Mouse (Mus musculus): ENCODE results near the gene Ankrd65. TPM values are rescaled to one million over a fixed set of nuclear protein-coding genes. Genes with fewer than 3 reads are reported as not detected.
"Not testable (repeated sequence)": the region's sequence is repeated elsewhere in the genome, so short reads cannot be mapped to it uniquely, and the experiment has no call there.

Gene Ankrd65
- polyA plus RNA-seq (2015; fragmentation: Nextera tagmentation; extraction: Ambion mirVana): not detected in 2 replicates

DNA sequence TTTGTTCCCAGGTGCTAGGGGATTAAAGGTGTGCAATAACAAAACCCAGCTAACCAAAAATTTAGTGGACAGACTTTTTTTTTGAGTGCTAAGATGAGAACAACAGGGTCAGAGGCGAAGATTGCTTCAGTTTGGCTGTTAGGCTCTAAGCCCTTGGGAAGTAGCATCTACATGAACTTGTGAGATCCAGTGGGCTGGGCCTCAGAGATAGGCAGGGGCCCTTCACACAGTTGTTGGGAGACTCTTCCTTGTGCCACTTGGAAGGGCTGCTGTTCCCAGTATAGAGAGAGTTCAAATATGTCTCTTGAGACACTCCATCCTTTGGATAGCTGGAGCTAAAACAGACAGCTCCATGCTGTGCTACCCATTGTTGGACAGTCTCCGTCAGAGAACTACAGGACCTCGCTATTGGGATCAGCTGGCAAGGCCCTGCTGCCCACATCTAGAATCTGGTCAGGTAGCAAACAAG is at the start of gene Ankrd65:
Gene Ankrd65, plus strand, starts transcription at position 419 of the 469 bp plus-strand sequence.
- Histone ChIP-seq H3K27ac (ENCODE audit: low read depth, low read length) (no peak within 1 kb of the TSS), H3K4me2 (replicated peaks; ENCODE audit: low read depth) (no peak within 1 kb of the TSS)
- WGBS: 87% methylated on average over 3 of the region's 3 CpGs

DNA sequence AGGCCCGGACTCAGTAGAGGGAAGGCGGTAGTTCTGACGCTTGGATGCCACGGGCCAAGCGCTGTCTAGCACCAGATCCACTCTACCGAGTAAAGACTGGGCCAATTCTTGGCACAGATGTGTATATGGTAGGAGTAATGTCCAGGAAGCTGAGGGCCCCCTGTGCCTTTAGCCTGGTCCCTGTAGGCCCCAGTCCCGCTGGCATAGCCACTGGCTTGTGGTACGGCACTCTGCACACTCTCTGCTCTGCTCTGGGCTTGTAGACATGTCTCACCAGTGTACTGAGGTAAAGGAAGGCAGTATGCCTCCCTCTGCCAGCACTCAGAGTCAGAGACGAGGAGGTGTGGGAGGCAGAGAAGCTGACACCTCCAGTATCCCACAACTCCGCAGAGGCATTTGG is 49.6 kb upstream of the Ankrd65 start:
- not testable (repeated sequence) for H3K27me3 ChIP-seq (replicated peaks; ENCODE audit: control insufficient read depth, insufficient read depth, low read length); H3K4me2 ChIP-seq (replicated peaks; ENCODE audit: low read depth); H3K4me1 ChIP-seq (replicated peaks; ENCODE audit: control insufficient read depth, insufficient read depth, low read length); H3K4me3 ChIP-seq (ENCODE audit: low read depth, low read length); H3K9me3 ChIP-seq (ENCODE audit: control insufficient read depth); H3K27ac ChIP-seq (ENCODE audit: low read depth, low read length); ATAC-seq; H3K9ac ChIP-seq (ENCODE audit: low read depth, low read length)
- 88% methylated on average over 10 of the region's 10 CpGs for WGBS
- peaks cover 54% of the 10 kb centered on the region for H3K36me3 ChIP-seq (ENCODE audit: control insufficient read depth, insufficient read depth)

More for the DNA sequence above, at the start of gene Ankrd65:
- no peak within 1 kb of the TSS for H3K9ac ChIP-seq (ENCODE audit: low read depth, low read length)
- no peak for ATAC-seq
- no peaks in the 10 kb centered on the region for H3K36me3 ChIP-seq (ENCODE audit: control insufficient read depth, insufficient read depth)
- H3K4me3 ChIP-seq (ENCODE audit: low read depth, low read length): no peak within 1 kb of the TSS
- no peaks in the 10 kb centered on the region for H3K27me3 ChIP-seq (replicated peaks; ENCODE audit: control insufficient read depth, insufficient read depth, low read length)
- H3K4me1 ChIP-seq (replicated peaks; ENCODE audit: control insufficient read depth, insufficient read depth, low read length): peaks cover 3% of the 10 kb centered on the region
- no peak for TF ChIP-seq CTCF (IDR thresholded peaks at IDR 0.05; ENCODE audit: low read depth)
- no peaks in the 10 kb centered on the region for H3K9me3 ChIP-seq (ENCODE audit: control insufficient read depth)

GRCm38 (mm10) chr4:155742684-155743083 is 47.6 kb upstream of the Ankrd65 start:
- H3K9ac ChIP-seq (ENCODE audit: low read depth, low read length): no peak overlapping the region
- H3K27ac ChIP-seq (ENCODE audit: low read depth, low read length): no peak overlapping the region
- peaks cover 72% of the 10 kb centered on the region for H3K36me3 ChIP-seq (ENCODE audit: control insufficient read depth, insufficient read depth)
- H3K27me3 ChIP-seq (replicated peaks; ENCODE audit: control insufficient read depth, insufficient read depth, low read length): no peaks in the 10 kb centered on the region
- no peak overlapping the region for H3K4me2 ChIP-seq (replicated peaks; ENCODE audit: low read depth)
- WGBS: 86% methylated on average over 5 of the region's 5 CpGs
- TF ChIP-seq CTCF (IDR thresholded peaks at IDR 0.05; ENCODE audit: low read depth): no peak
- ATAC-seq: no peak
- H3K9me3 ChIP-seq (ENCODE audit: control insufficient read depth): no peaks in the 10 kb centered on the region
- H3K4me3 ChIP-seq (ENCODE audit: low read depth, low read length): no peak overlapping the region
- H3K4me1 ChIP-seq (replicated peaks; ENCODE audit: control insufficient read depth, insufficient read depth, low read length): no peaks in the 10 kb centered on the region

- Histone ChIP-seq H3K4me2 (replicated peaks; ENCODE audit: low read depth) (no peak overlapping the region), H3K9ac (ENCODE audit: low read depth, low read length) (no peak overlapping the region), H3K9me3 (ENCODE audit: control insufficient read depth) (no peaks in the 10 kb centered on the region), H3K27ac (ENCODE audit: low read depth, low read length) (no peak overlapping the region), H3K27me3 (replicated peaks; ENCODE audit: control insufficient read depth, insufficient read depth, low read length) (no peaks in the 10 kb centered on the region), H3K4me1 (replicated peaks; ENCODE audit: control insufficient read depth, insufficient read depth, low read length) (no peaks in the 10 kb centered on the region), H3K4me3 (ENCODE audit: low read depth, low read length) (no peak overlapping the region), H3K36me3 (ENCODE audit: control insufficient read depth, insufficient read depth) (peaks cover 87% of the 10 kb centered on the region)
- 90% methylated on average over 8 of the region's 8 CpGs for WGBS
- TF ChIP-seq CTCF (IDR thresholded peaks at IDR 0.05; ENCODE audit: low read depth): no peak
- no peak for ATAC-seq
Measured at GRCm38 (mm10) chr4:155744474-155744873, 45.8 kb upstream of the Ankrd65 start.

DNA sequence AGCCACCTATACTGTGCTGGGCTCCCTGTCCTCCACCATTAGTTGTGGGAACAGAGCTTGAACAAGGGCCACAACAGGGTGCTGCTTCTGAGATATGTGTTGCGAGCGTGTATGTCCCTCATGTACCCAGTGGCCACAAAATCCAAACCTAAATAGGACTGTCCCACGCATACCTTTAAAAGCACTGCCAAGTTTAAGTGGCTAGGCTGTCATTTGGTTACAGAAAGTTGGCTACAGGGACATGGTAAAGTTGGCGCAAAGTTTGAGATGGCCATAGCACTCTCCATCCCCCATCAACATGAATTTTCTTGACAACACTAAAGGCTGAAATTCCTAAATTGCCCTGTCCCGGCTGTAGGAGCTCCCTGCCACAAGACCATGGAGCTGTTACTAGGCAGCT is 45.1 kb upstream of the Ankrd65 start:
- no peak overlapping the region for H3K9ac ChIP-seq (ENCODE audit: low read depth, low read length)
- no peak overlapping the region for H3K27ac ChIP-seq (ENCODE audit: low read depth, low read length)
- ATAC-seq: no peak
- 90% methylated on average over 5 of the region's 5 CpGs for WGBS
- H3K36me3 ChIP-seq (ENCODE audit: control insufficient read depth, insufficient read depth): peaks cover 89% of the 10 kb centered on the region
- no peak overlapping the region for H3K4me2 ChIP-seq (replicated peaks; ENCODE audit: low read depth)
- H3K4me3 ChIP-seq (ENCODE audit: low read depth, low read length): no peak overlapping the region
- no peaks in the 10 kb centered on the region for H3K27me3 ChIP-seq (replicated peaks; ENCODE audit: control insufficient read depth, insufficient read depth, low read length)
- no peaks in the 10 kb centered on the region for H3K4me1 ChIP-seq (replicated peaks; ENCODE audit: control insufficient read depth, insufficient read depth, low read length)
- no peaks in the 10 kb centered on the region for H3K9me3 ChIP-seq (ENCODE audit: control insufficient read depth)
- no peak for TF ChIP-seq CTCF (IDR thresholded peaks at IDR 0.05; ENCODE audit: low read depth)

DNA sequence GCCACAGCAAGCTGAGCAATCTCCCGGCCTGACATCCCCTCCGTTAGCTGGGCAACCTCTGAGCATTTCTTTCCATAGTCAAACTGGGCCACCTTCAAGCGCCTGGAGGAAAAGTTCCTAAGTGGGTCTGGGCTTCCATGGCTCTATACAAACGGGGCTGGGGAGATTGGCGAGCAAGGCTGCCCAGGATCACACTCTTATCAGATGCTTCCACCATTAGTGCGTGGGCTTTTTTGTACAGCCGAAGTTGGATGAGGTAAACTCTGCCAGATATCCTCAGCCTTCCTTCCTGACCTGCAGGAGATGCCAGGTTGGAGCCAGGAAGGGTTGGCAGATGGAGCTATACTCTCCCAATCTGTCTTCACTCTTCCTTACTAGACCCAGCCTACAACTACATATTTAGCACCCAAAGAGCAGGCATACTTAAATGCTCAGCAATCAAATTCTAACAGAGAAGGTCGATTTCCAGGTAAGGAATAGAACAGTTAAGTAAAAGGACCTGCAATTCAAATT is 44.1 kb upstream of the Ankrd65 start:
- no peak for ATAC-seq
- no peak for TF ChIP-seq CTCF (IDR thresholded peaks at IDR 0.05; ENCODE audit: low read depth)
- Histone ChIP-seq H3K4me2 (replicated peaks; ENCODE audit: low read depth) (no peak overlapping the region), H3K9ac (ENCODE audit: low read depth, low read length) (no peak overlapping the region), H3K27ac (ENCODE audit: low read depth, low read length) (no peak overlapping the region), H3K4me3 (ENCODE audit: low read depth, low read length) (no peak overlapping the region), H3K4me1 (replicated peaks; ENCODE audit: control insufficient read depth, insufficient read depth, low read length) (no peaks in the 10 kb centered on the region), H3K27me3 (replicated peaks; ENCODE audit: control insufficient read depth, insufficient read depth, low read length) (no peaks in the 10 kb centered on the region), H3K36me3 (ENCODE audit: control insufficient read depth, insufficient read depth) (peaks cover 90% of the 10 kb centered on the region), H3K9me3 (ENCODE audit: control insufficient read depth) (no peaks in the 10 kb centered on the region)
- WGBS: 87% methylated on average over 8 of the region's 8 CpGs
